Mouse (Mus musculus) myocyte (in vitro differentiated cells): ENCODE measurements around the gene Milr1.

ENCODE experiments used
- CEBPB ChIP-seq: IDR thresholded peaks from 2 replicates; pipeline ENCODE4 v1.6.1; 2011; ENCODE audit warnings: mild to moderate bottlenecking, moderate library complexity; ENCODE audit not compliant: poor library complexity, insufficient read depth, severe bottlenecking
- E2F4 ChIP-seq: IDR thresholded peaks from one replicate; pipeline ENCODE4 v1.6.1; 2011; ENCODE audit warnings: mild to moderate bottlenecking, control low read depth, moderate library complexity; ENCODE audit not compliant: insufficient read depth
- MAX ChIP-seq: IDR thresholded peaks from one replicate; pipeline ENCODE4 v1.6.1; 2011; ENCODE audit warnings: low read depth, mild to moderate bottlenecking, control low read depth
- MYOD1 ChIP-seq, 3 experiments: IDR thresholded peaks; one replicate each; pipeline ENCODE4 v1.6.1; 2011; ENCODE audit warnings: control low read depth in 2 of 3, low read depth in 2 of 3, mild to moderate bottlenecking in 2 of 3, moderate library complexity in 1 of 3; ENCODE audit not compliant: insufficient read length in 2 of 3, control insufficient read depth in 1 of 3
- MYOG ChIP-seq, 3 experiments: IDR thresholded peaks; one replicate each; pipeline ENCODE4 v1.6.1; 2011; ENCODE audit warnings: control low read depth in 2 of 3, low read depth in 2 of 3, mild to moderate bottlenecking in 2 of 3; ENCODE audit not compliant: insufficient read length in 2 of 3, control insufficient read depth in 1 of 3, insufficient read depth in 1 of 3
- POLR2A ChIP-seq: IDR thresholded peaks from one replicate; pipeline ENCODE4 v1.6.1; 2011; ENCODE audit warnings: low read depth, mild to moderate bottlenecking, control low read depth, moderate library complexity; ENCODE audit not compliant: insufficient read length
- POLR2AphosphoS2 ChIP-seq: IDR thresholded peaks from one replicate; pipeline ENCODE4 v1.6.1; 2011; ENCODE audit warnings: low read depth, control low read depth; ENCODE audit not compliant: insufficient read length
- REST ChIP-seq: IDR thresholded peaks from one replicate; pipeline ENCODE4 v1.6.1; 2011; ENCODE audit warnings: mild to moderate bottlenecking, control low read depth, moderate library complexity; ENCODE audit not compliant: insufficient read depth, insufficient read length
- SRF ChIP-seq: IDR thresholded peaks from one replicate; pipeline ENCODE4 v1.6.1; 2011; ENCODE audit warnings: low read depth; ENCODE audit not compliant: control insufficient read depth, insufficient read length
- TCF12 ChIP-seq: IDR thresholded peaks from one replicate; pipeline ENCODE4 v1.6.1; 2011; ENCODE audit warnings: mild to moderate bottlenecking, control low read depth; ENCODE audit not compliant: poor library complexity, insufficient read depth, severe bottlenecking
- USF1 ChIP-seq: IDR thresholded peaks from one replicate; pipeline ENCODE4 v1.6.1; 2011; ENCODE audit warnings: low read depth, mild to moderate bottlenecking, control low read depth, moderate library complexity

- no peak for TF ChIP-seq POLR2AphosphoS2
- TF ChIP-seq MYOG (IDR thresholded peaks at IDR 0.05; ENCODE audit: control insufficient read depth in 1 of 3, insufficient read depth in 1 of 3, insufficient read length in 2 of 3, low read depth in 2 of 3) = no peak
- no peak for TF ChIP-seq POLR2A
- TF ChIP-seq CEBPB = no peak
- no peak for TF ChIP-seq TCF12
- no peak for TF ChIP-seq MYOD1 (IDR thresholded peaks at IDR 0.05; ENCODE audit: control insufficient read depth in 1 of 3, insufficient read length in 2 of 3, low read depth in 2 of 3)
- TF ChIP-seq MAX = no peak
- TF ChIP-seq E2F4 = no peak
- TF ChIP-seq REST = no peak
- no peak for TF ChIP-seq USF1
- TF ChIP-seq SRF = no peak
These were observed 21.4 kb upstream of the Milr1 start for GRCm38 (mm10) chr11:106729656-106730055.
